Mouse (Mus musculus) kidney, postnatal 0 days (tissue): Measurements from ENCODE around the gene C1qtnf6. TPM values are rescaled to one million over a fixed set of nuclear protein-coding genes. Genes with fewer than 3 reads are reported as not detected.
A peak's percentile ranks its signal among the peaks of the same experiment; 100 is the strongest.

ENCODE experiments used
- ATAC-seq: fragments of 200-750 bp; cut with Nextera tagmentation; replicated peaks from 2 replicates; pipeline ENCODE4 v1.8.0; 2017; ENCODE audit warnings: low read depth, moderate number of reproducible peaks, moderate TSS enrichment, moderate library complexity; ENCODE audit not compliant: low FRiP score
- DNase-seq: peaks from one replicate; pipeline ENCODE4 v3.0.0-alpha.2; 2016; ENCODE audit warnings: low spot score
- H3K27ac ChIP-seq: fragments of 300-500 bp; sonication (generic); 2 replicates; pipeline ENCODE4 v1.5.1; 2014; ENCODE audit warnings: mild to moderate bottlenecking
- H3K27me3 ChIP-seq: fragments of 300-500 bp; sonication (generic); 2 replicates; pipeline ENCODE4 v1.6.1; 2014; ENCODE audit warnings: low read length, mixed read lengths; ENCODE audit not compliant: insufficient read depth
- H3K36me3 ChIP-seq: fragments of 300-500 bp; sonication (generic); 2 replicates; pipeline ENCODE4 v1.6.1; 2014; ENCODE audit warnings: low read length, mixed read lengths; ENCODE audit not compliant: insufficient read depth
- H3K4me1 ChIP-seq: fragments of 300-500 bp; sonication (generic); replicated peaks from 2 replicates; pipeline ENCODE4 v1.6.1; 2014; ENCODE audit warnings: antibody characterized with exemption, low read length, mixed read lengths; ENCODE audit not compliant: insufficient read depth
- H3K4me2 ChIP-seq: fragments of 300-500 bp; sonication (generic); 2 replicates; pipeline ENCODE4 v1.6.1; 2014; ENCODE audit warnings: mild to moderate bottlenecking, low read length, moderate library complexity, mixed read lengths
- H3K4me3 ChIP-seq: fragments of 300-500 bp; sonication (generic); replicated peaks from 2 replicates; pipeline ENCODE4 v1.5.1; 2014; ENCODE audit warnings: low read depth, low read length
- H3K9ac ChIP-seq: fragments of 300-500 bp; sonication (generic); 2 replicates; pipeline ENCODE4 v1.6.1; 2014; ENCODE audit warnings: low read depth, low read length
- H3K9me3 ChIP-seq: fragments of 300-500 bp; sonication (generic); replicated peaks from 2 replicates; pipeline ENCODE4 v1.6.1; 2016; ENCODE audit warnings: low read length, inconsistent platforms, mixed read lengths
- CTCF ChIP-seq: IDR thresholded peaks from 2 replicates; pipeline ENCODE4 v1.5.1; 2016; ENCODE audit warnings: antibody characterized with exemption, low read depth, mild to moderate bottlenecking, moderate library complexity
- WGBS: fragments of 180-500 bp; shearing (Covaris S2); extraction: QIAGEN DNeasy Blood & Tissue Kit; methylation state at CpG from one replicate; pipeline ENCODE4 v1.1.7; 2014; 5-methylcytosine and 5-hydroxymethylcytosine counted together
- polyA plus RNA-seq: library from polyadenylated mRNA; unstranded; fragments of >200 nt; fragmentation: Nextera tagmentation; extraction: Ambion mirVana; gene quantifications from 2 replicates; pipeline ENCODE4 v1.2.1, GENCODE M21; 2015

Gene C1qtnf6
- 28.2 and 28.4 TPM in 2 replicates for polyA plus RNA-seq

DNA sequence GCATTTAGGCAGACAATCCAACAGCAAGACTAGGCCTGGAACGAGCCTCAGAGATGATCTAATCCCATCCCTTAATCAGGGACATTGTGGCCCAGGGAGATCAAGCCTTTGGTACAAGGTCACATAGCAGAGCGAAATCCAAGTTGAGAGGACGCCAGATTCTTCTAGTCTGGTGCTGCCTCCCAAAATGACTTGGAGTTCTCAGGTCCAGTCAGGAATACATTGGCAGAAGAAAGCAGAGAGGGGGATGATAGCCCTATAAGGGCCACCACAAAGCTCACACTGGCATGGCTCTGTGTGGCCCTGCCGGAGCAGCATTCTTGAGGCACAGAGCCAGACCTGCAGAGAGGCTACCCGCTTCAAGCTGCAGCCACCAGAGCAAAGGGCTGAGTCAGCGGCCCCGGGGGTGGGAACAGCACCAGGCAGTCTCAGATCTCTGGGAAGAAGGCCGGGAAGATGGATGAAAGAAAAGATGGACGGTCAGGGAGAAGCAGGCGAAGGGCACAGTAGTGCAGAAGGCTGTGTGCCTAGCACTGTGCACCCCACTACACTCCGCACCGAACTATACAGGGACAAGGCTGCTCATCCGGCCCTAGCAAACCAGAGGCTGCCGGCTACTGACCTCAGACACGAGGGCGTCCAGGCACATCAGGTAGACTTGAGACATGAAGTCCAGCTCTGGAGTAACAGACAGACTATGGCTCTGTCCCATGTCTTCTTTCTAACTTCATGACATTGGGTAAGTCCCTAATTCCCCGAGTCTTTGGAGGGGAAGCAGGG is at the start of gene C1qtnf6:
C1qtnf6 (minus strand) TSS at position 746 of the 780 bp plus-strand sequence.
- H3K27ac ChIP-seq: peak within 1 kb of the TSS; percentile 81
- H3K9me3 ChIP-seq: no peaks in the 10 kb centered on the region
- WGBS: 59% methylated on average over 17 of the region's 17 CpGs
- peak within 1 kb of the TSS; percentile 54 for H3K4me2 ChIP-seq
- no peak for DNase-seq
- peak within 1 kb of the TSS; percentile 23 for H3K4me3 ChIP-seq
- no peaks in the 10 kb centered on the region for H3K27me3 ChIP-seq
- H3K4me1 ChIP-seq: peaks cover 30% of the 10 kb centered on the region
- TF ChIP-seq CTCF: no peak
- ATAC-seq: no peak
- peak within 1 kb of the TSS; percentile 67 for H3K9ac ChIP-seq
- H3K36me3 ChIP-seq: no peaks in the 10 kb centered on the region

DNA sequence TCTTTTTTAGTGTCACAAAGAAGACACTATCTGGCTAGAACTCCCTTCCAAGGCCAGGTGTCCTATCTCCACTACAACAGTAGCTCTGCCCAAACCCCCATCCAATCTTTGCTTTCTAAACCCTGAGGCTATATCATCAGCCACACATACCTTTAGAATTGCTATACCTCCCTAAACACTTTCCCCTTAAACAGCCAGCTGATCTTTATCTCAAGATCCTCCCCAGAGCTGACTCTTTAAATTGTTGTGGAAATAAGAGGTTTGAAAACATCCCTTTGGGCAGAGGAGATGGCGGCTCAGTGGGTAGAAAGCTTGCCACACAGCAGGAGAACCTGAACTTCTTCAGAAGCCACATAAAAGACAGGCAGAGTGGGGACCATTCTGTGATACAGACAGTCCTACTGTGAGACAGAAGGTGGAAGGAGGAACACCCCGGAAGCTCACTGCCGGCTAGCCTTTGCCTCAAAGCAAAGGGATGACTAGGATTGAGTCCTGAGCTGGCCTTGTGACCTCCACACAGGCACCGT is 45.1 kb upstream of the C1qtnf6 start:
- H3K4me2 ChIP-seq: no peak overlapping the region
- no peak overlapping the region for H3K27ac ChIP-seq
- no peak for TF ChIP-seq CTCF
- no peaks in the 10 kb centered on the region for H3K36me3 ChIP-seq
- no peak overlapping the region for H3K9ac ChIP-seq
- no peak overlapping the region for H3K4me3 ChIP-seq
- peaks cover 3% of the 10 kb centered on the region; the same call in 1 of the 2 replicates for H3K4me1 ChIP-seq
- DNase-seq (no peak), ATAC-seq (no peak)
- no peaks in the 10 kb centered on the region for H3K9me3 ChIP-seq
- WGBS: 58% methylated on average over 4 of the region's 4 CpGs
- no peaks in the 10 kb centered on the region for H3K27me3 ChIP-seq

DNA sequence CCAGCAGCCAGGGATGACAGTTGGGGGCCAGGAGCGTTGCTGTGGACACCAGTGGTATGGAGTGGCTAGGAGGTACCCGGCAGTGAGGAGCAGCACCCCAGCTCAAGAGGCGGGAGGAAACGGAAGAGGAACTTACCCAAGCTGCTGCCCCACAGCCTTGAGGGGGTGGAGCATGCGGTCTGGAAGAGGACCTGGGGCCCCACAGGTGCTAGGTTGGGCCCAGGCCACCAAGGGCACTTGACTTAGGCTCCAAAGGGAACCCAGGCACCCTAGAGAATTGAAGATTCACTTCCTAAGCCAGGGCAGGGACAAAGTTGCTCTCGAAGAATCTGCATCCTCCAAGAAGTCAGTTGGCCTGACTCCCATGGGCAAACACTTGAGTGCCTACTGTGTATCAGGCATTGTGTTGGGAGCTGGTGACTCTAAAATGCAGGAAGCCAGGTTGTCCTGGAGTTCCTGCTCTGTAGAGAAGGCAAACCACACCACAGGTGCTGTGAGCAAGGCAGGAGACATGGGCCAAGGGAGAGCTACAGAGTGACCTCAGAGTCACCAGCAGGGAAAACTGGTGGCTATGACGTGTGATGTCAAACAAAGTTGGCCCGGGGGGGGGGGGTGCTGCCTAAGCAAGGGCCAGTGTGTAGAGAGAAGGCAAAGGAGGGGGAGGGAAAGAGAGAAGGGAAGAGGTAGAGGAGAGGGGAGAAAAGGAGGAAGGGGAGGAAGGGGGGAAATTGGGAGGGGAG is 41.6 kb upstream of the C1qtnf6 start, which contains the start of gene Rac2:
Rac2 (minus strand) TSS at position 126 of the 740 bp plus-strand sequence.
- no peak within 1 kb of the TSS for H3K4me2 ChIP-seq
- no peak for DNase-seq
- H3K9me3 ChIP-seq: no peaks in the 10 kb centered on the region
- H3K27me3 ChIP-seq: no peaks in the 10 kb centered on the region
- H3K4me1 ChIP-seq: no peaks in the 10 kb centered on the region
- no peak for TF ChIP-seq CTCF
- H3K27ac ChIP-seq: no peak within 1 kb of the TSS
- 81% methylated on average over 8 of the region's 8 CpGs for WGBS
- no peaks in the 10 kb centered on the region for H3K36me3 ChIP-seq
- H3K9ac ChIP-seq: no peak within 1 kb of the TSS
- ATAC-seq: no peak
- no peak within 1 kb of the TSS for H3K4me3 ChIP-seq

DNA sequence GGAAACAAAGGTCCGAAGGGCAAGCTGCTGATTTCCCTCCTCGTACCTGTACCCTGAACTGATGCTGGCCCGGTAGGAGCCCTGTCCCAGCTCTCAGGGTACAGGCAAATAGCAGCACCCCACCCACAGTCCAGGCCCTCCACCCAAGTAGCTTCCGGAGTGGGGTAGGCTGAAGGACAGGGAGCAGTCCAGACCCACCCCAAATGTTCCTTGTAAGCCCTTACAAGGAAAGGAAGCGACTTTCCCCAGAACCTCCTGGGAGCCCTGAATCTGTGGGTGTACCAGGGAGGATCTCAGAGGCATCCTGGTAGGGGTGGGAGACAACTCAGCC is 41.0 kb upstream of the C1qtnf6 start:
- Histone ChIP-seq H3K36me3 (no peaks in the 10 kb centered on the region), H3K4me3 (no peak overlapping the region), H3K9ac (no peak overlapping the region), H3K27ac (no peak overlapping the region), H3K4me2 (no peak overlapping the region), H3K9me3 (no peaks in the 10 kb centered on the region), H3K4me1 (no peaks in the 10 kb centered on the region), H3K27me3 (no peaks in the 10 kb centered on the region)
- DNase-seq (no peak), ATAC-seq (no peak)
- 89% methylated on average over 5 of the region's 5 CpGs for WGBS
- no peak for TF ChIP-seq CTCF

- Histone ChIP-seq H3K4me1 (no peaks in the 10 kb centered on the region), H3K4me2 (no peak overlapping the region), H3K9me3 (no peaks in the 10 kb centered on the region), H3K4me3 (no peak overlapping the region), H3K9ac (no peak overlapping the region), H3K36me3 (no peaks in the 10 kb centered on the region), H3K27me3 (no peaks in the 10 kb centered on the region), H3K27ac (no peak overlapping the region)
- ATAC-seq (no peak), DNase-seq (no peak)
- no peak for TF ChIP-seq CTCF
- 43% methylated on average over 16 of the region's 16 CpGs for WGBS
Observed at GRCm38 (mm10) chr15:78571554-78572269, 40.5 kb upstream of the C1qtnf6 start.

DNA sequence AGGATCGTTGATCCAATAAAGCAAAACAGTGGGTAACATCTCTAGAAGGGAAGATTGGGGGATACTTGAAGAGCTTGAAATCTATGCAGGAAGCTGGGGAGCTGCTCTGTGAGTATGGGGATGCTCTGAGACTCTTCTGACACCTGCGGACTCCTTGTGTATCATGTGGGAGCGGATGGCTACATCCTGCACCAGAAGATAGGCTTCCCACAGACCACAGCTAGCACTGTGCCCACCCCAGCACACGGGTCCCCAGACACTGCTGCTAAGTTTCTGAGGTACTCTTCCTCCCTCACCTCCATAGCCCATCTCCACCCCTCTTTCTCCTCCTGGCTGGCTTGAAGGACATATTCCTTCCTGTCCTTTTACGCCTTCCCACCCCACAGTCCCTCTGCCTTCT is 39.0 kb upstream of the C1qtnf6 start:
- no peaks in the 10 kb centered on the region for H3K36me3 ChIP-seq
- H3K4me3 ChIP-seq: no peak overlapping the region
- H3K4me2 ChIP-seq: no peak overlapping the region
- DNase-seq (no peak), ATAC-seq (no peak)
- no peaks in the 10 kb centered on the region for H3K9me3 ChIP-seq
- H3K27me3 ChIP-seq: no peaks in the 10 kb centered on the region
- WGBS: 91% methylated on average over 5 of the region's 5 CpGs
- H3K9ac ChIP-seq: no peak overlapping the region
- no peak for TF ChIP-seq CTCF
- H3K4me1 ChIP-seq: no peaks in the 10 kb centered on the region
- no peak overlapping the region for H3K27ac ChIP-seq
